Mouse (Mus musculus): ENCODE data around the gene Cenpn.
A peak's percentile ranks its signal among the peaks of the same experiment; 100 is the strongest.

The Cenpn gene

DNA sequence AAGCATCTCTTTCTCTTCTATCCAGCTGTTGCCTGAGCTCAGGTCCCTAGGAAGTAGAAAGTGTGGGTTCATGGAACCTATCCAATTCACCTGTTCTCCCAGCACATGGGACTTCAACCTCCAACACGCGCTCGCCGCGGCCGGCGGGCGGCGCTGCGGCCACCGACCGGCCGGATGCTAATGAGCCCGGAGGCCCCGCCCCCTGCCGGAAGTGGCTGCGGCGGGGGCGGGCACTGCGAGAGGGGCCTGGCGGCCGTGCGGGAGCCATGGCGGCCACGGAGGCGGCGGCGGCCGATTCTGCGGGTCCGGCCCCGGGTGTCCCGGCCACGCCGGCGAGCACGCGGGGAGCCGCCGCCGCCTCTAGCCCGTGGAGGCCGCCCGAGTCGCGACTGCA lies 21.6 kb downstream of the Cenpn start, which contains the start of gene Atmin:
TSS of gene Atmin (plus strand) at position 233 of the 394 bp plus-strand sequence.
- DNase-seq = peak; percentile 87

GRCm38 (mm10) chr8:116943555-116944384 lies 22.2 kb downstream of the Cenpn start:
- DNase-seq = peak; percentile 44

GRCm38 (mm10) chr8:116944385-116944696 lies 22.8 kb downstream of the Cenpn start:
- DNase-seq = no peak

DNA sequence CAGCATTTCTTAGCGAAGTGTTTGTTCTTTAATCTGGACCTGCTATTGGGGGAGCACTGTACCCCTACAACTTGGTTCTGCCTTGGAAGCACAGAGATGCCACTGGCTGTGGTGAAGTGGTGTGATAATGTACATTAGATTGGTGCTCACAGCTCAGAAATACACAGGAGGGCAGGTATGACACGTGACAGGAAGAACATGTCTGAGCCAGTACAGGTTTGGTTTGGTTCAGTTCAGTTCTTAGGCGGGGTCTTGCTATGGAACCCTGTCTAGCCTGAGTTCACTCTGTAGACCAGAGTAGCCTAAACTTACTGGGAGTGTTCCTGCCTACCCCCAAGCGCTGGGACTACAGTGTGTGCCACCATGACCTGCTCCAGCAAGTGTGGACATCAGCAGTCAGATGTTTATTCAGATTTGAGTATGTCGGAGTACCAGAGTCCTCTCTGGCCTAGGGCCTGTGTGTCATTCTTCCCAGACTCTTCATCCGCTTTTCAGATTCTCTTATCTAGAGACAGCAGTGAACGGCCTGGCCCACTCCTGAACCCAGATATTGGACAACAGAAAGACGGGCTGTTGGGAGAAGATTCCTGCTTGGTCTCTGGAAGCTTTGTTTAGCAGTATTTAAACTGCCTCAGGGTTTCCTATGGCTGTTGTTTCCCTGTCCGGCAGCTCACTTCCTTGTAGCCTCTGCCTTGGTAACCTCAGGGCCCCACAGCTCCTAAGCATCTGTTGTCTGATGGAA lies 23.8 kb downstream of the Cenpn start:
- no peak for DNase-seq

- no peak for DNase-seq
Measured at GRCm38 (mm10) chr8:116946268-116946838, 24.8 kb downstream of the Cenpn start.

GRCm38 (mm10) chr8:116946851-116947250 lies 25.3 kb downstream of the Cenpn start:
- DNase-seq = no peak

GRCm38 (mm10) chr8:116947589-116947988 lies 26.1 kb downstream of the Cenpn start:
- no peak for DNase-seq

- DNase-seq = no peak
Measured at GRCm38 (mm10) chr8:116951369-116951768, 29.8 kb downstream of the Cenpn start.

DNA sequence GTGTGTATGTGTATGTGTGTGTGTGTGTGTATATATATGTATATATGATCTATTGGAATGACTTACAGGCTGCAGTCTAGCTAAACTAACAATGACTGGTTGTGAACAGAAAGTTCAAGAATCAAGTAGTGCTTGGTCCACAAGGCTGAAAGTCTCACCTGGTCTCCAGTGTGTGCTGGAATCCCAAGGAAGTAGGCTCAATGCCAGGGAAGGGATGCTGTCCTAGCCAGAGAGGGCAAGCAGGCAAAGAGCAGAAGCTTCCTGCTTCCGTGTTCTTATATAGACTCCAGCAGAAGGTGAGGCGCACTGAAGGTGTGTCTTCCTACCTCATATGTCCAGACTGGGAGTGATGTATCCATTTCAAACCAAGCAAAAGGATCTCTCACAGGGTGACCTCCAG lies 30.2 kb downstream of the Cenpn start:
- DNase-seq = no peak

- DNase-seq = no peak
Measured at GRCm38 (mm10) chr8:116952428-116952827, 30.9 kb downstream of the Cenpn start.

- no peak for DNase-seq
Measured at GRCm38 (mm10) chr8:116954415-116954814, 32.9 kb downstream of the Cenpn start.

DNA sequence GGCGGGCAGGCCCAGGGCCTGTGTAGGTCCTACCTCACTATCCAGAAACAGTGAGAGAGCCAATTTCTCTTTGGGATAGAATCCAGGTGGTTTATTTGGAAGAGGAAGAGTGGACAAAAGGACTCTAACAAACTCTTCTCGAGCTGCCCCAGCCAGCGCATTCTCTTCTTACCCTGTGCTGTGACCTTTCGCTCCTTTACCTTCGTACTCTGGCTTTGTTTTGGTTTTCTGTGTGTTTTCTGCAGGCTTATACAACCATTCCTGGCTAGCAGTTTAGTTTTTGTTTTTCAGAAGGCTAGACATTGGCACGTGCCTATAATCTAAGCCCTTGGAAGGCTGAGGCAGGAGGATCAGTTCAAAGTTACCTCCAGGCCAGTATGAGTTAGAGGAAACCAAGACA lies 48.0 kb downstream of the Cenpn start:
- no peak for DNase-seq

GRCm38 (mm10) chr8:116975066-116975465 lies 53.5 kb downstream of the Cenpn start:
- no peak for DNase-seq

DNA sequence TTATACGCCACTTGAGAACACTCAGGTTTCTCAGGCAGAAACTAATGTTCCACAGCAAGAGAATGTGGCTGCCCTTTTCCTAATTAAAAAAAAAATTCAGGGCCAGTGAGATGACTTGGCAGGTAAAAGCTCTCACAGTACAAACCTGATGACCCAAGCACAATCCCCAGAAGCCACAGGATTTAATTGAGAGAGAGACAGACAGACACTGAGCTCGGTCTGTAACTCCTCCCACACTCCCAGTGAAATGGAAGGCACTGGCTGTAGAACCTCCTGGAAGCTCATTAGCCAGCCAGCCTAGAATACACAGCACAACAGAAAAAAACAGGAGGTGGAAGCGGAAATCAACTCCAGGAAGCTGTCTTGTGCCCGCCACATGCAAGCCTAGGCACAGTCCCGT lies 54.1 kb downstream of the Cenpn start:
- DNase-seq = no peak

GRCm38 (mm10) chr8:116978052-116978451 lies 56.5 kb downstream of the Cenpn start:
- peak; percentile 31 for DNase-seq

- DNase-seq = peak; percentile 97
Measured at GRCm38 (mm10) chr8:116978631-116979256, 57.2 kb downstream of the Cenpn start, which contains the start of gene 1700030J22Rik. TSS of gene 1700030J22Rik (minus strand) at chr8:116978959.

DNA sequence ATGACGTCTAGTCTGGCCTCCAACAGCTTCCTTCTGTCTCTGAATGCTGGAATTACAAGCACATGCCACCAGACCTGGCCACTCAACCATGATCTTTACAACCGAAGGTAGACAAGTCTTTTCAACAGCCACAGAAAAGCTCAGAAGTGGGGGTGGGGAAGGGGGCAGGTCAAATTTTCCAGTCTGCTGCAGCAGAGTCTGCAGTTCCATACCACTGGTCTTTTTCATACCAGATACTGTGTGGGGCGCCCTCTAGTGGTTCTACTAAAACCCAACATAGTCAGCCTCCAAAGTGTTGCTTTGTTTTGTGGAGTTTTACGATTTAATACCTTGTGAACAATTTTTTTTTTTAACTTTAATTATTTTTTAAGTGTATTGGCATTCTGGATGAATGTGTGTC lies 58.6 kb downstream of the Cenpn start:
- peak; percentile 30 for DNase-seq

- no peak for DNase-seq
Measured at GRCm38 (mm10) chr8:116989842-116990241, 68.3 kb downstream of the Cenpn start.
